Mouse (Mus musculus) CD8-positive naive resting alpha-beta T cell, adult 2 months (primary cell): ENCODE measurements around the gene Zfp691.

Source experiments
- DNase-seq, 2 experiments: peaks; one replicate each; pipeline ENCODE4 v3.0.0; 2022; ENCODE audit warnings: low read depth in 2 of 2, low spot score in 2 of 2

Zfp691 gene

GRCm38 (mm10) chr4:119127229-119127628 is 46.8 kb downstream of the Zfp691 start:
- peak; percentile 44 to 58 for DNase-seq

- DNase-seq: no peak
Observed at GRCm38 (mm10) chr4:119125577-119126270, 48.3 kb downstream of the Zfp691 start.

GRCm38 (mm10) chr4:119124771-119125273 is 49.2 kb downstream of the Zfp691 start:
- DNase-seq: no peak

GRCm38 (mm10) chr4:119121249-119121648 is 52.7 kb downstream of the Zfp691 start:
- no peak for DNase-seq

- no peak for DNase-seq
Observed at GRCm38 (mm10) chr4:119120095-119120494, 53.9 kb downstream of the Zfp691 start.
